Mouse (Mus musculus): ENCODE measurements around the gene Olfr411.

Gene Olfr411

DNA sequence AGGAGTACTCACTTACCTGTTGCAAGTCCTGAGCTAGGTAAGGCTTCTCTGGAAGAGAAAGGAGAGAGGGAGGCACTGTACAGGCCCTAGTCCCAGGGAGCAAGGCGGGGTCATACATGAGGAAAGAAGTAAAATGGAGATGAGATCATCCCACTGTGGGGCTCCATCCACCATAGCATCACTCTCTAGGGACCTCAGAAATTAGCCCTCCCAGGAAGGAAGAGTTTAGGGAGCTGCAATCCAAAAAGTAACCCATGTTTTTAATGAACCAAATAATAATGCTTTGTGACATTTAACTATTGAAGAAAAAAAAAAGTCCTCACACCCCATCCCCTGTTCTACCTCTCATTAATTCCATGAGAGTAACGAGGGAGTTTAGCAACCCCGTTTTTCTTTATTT is at the start of gene Olfr411:
Gene Olfr411, minus strand, starts transcription at position 101 of the 400 bp plus-strand sequence.
- no peak for DNase-seq

DNA sequence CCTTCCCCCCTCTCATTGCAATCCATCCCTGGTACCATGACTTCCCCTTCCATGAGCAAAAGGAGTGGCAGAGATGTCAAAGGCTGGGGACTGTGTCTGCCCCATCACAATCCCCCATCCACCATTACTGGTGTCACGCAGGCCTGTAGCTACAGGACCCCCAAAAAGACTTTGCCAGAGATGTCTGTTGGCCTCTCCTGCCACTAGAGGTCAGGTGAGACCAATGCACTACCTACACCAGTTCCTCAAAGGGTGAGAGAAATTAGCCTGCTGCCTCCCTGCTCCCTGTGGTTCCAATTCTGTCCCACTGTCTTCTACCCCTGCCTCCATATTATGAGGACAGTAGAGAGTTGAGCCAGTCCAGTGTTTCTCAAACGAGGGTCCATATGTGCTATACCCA is 49.7 kb upstream of the Olfr411 start:
- peak; percentile 19 for DNase-seq

DNA sequence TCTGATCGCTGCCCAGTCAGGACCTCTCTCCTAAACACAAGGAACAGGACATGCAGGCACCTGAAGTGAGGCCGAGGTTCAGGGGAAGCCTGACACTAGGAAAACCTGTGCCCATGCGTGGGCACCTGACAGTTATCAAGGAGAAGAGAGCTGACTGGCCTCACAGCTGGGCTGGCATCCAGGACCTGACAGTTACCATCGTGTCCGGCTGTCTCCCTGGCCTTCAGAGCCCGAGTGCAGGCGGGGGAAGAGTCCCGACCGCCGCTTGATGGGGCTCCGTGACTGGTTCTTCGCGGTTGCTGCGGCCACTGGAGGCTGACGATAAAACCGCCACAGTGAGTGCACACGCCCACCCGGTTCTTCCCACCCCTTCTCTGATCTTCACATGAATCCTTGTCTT is 43.1 kb upstream of the Olfr411 start:
- no peak for DNase-seq

DNA sequence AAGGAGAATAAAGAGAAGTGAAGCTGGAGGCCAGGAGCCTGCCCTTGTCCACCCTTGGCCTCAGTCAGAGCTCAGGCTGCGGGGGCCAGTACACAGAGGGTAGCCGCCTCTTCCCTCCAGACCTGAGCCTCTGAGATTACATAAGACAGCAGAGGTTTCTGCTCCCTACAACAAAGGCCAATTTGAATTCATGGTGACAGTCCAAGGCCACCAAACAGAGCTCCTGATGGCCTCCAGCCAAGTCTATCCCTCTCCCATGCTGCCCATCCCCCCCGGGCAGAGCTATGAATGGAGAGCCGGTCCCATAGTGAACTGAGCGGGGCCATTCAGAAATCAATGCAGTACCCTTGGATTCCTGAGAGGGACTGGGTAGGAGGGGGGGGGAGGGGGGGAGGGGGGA is 41.0 kb upstream of the Olfr411 start:
- DNase-seq: no peak

DNA sequence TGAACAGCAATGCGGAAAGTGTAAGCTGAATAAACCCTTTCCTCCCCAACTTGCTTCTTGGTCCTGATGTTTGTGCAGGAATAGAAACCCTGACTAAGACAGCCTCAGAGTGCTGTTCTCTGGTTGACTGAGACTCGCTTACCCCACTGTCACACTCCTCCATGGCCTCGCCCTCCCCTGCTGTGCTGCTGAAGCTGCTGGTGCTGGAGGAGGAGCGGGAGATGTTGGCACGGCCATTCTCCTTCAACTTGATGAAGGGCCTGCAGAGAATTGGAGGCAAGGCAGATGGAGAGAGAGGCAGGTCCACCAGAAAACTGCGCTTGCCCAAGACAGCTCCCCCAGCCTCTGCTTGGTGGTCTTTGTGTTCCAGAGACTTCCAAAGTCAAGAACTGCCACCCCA is 40.5 kb upstream of the Olfr411 start:
- DNase-seq: no peak

DNA sequence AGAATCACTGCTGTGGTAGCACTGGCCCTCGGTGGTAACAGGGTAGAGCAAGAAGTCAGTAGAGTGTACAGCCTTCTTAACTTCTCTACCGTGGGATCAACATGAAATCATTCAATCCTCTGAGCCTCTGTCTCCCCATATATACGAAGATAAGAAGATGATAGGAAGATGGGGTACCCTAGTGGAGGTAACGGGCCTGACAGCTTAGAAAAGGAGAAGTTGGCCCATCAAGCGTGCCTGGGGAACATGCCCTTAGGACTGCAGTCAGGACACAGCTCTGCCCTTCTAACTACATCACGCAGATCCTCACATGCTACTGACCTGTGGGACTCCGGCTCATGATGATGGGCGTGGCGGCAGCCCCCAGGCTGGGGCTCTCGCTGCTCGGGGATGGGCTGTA is 39.4 kb upstream of the Olfr411 start:
- DNase-seq: no peak

DNA sequence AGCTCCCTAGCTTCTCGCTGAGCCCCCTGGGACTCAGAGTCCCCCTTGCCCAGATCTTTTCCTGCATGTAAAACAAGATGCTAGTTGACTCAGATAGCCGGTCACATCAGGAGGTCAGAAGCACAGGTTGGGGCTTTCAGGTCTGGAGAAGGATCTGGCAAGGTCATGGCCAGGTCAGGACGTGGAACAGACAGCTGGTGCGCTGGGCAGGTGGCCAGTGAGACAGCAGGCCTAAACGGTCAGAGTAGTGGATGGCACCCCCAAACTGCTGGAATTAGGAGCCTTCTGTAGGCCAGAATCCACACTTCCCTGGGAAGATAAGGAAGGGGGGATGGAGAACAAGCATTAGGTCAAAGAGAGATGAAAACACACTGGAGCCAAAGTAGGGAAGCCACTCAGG is 34.8 kb upstream of the Olfr411 start:
- no peak for DNase-seq

DNA sequence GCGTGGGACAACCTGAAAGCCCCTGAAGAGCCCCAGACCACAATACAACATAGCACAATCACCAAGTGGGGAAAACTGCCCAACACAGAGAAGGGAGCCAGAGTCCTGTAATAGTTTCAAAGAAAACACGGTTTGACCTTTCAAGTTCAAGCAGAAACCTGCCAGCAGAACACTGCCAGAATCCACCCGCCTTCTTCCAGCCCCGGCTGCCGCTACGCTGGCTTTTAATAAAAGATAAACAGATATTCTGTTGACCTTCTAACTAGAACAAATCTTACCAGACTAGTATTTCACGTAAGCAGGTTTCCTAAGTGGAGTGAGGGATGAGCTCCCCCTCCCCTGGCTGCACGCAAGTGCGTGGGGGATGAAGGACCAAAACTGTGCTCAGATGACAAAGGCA is 33.2 kb upstream of the Olfr411 start:
- DNase-seq: peak; percentile 42

DNA sequence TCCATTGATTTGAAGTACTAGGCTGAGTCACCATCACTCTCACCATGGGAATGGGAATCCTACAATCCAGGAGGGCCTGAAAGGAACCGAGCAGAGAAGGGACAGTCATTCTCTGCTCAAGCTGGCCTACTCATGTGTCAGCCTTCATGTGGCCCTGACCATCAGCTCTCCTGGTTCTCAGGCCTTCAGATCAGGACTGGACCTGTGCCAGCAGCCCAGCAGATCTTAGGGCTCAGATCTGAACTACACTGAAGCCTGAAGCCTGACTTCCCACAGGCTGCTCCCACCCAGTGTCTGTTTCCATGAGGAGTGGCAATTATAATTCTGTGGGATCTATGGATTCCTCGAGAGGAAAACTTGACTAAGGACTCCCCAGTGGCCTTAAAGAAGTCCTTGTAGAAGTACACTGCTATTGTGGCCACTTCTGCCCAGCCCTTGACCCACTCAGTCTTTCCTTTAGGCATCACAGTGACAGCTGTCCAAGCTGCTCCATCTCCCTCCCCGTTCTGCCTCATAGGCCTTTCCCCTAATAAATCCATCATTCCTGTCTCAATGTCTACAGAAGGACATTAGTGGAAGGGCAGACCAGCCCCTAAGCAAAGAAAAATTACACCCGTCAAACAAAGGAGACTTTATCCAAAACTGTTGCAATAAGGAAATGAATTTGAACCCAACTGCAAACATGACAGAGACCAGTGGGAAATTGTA is 26.9 kb upstream of the Olfr411 start:
- no peak for DNase-seq

DNA sequence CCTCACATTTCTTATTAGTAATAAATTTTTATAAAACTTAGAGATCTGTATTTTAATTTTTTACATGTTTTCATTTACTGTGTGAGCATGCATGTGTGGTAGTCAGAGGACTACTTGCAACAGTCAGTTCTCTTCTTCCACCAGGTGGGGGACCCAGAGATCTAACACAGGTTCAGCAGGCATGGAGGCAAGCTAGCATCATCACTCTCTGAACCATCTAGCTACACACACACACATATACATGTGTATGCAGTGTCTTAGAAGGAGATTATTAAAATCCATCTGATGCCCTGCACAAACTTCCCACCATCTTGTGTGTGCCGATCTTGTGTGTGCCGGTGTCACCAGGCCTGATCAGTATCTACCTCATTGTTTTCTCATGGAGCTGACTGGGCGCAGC is 24.4 kb upstream of the Olfr411 start:
- peak; percentile 48 for DNase-seq

DNA sequence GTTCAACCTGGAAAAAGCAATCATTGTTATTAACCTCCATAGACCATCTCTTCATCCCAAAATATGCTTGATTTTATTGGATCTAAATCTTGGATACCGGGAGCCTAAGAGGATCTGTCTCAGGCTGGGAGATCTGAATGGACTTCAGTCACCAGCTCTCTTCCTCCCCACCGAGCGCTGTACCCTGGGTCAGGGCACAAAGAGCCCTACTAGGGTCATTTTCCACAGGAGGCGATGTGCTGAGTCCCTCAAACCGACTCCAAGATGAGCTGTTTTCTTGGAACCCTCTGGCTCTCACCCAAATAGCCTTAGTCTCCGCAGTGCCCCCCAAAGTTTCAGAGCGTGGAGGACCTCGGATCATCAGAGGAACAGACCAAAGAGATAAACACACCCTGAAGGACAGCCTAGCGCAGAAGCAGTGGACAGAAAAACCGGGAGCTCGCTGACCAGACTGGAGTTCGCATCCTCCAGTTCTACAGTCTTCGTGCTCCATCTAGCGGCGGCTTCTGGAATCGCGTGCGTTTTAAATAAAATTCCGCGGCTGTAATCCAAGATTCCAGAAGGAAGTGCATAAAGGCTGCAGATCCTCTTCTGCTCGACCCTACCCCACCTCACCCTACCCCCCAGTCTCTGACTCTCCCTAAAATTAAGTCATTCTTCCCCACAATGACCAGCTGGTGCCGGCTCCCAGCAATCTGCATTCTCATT is 19.1 kb upstream of the Olfr411 start:
- peak; percentile 71 for DNase-seq

DNA sequence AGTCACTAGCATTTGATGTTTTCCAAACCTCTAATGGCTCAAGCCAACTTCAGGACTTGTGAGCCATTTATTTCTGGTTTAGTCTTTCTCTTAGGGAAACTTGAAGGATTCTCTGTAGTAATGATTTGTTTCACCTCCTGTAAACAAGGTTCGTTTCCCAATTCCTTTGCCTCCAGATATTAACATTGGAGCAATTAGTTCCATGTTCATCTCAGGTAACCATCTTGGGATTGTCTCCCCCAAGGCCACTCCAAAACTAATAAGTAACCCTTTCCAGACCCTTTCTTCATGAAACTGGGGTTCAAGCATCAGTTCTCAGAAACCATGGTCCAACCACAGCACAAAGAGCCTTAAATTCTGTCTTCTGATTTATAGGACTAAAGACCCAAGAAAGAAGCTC is 9.3 kb upstream of the Olfr411 start, which contains the start of gene Olfr412:
Gene Olfr412, plus strand, starts transcription at position 301 of the 400 bp plus-strand sequence.
- DNase-seq: no peak

DNA sequence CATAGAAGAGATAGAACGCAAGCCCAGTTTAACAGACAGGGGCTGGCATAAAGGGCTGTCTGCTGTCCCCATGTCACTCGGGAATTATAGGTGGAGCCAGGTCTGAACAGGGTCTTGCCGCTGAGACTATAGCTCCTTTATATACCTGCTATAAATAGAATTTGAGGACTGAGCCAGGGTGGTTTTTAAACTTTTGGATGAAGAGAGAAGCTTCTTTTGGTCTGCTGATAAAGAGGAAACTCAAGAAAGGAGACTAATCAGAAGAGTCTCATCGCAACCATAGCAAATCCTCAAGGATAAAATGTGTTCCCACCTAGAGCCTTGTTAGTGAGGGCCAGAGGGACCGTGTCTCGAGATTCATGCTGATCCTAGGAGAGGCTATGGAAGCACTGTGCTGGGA is 14.5 kb downstream of the Olfr411 start, which contains the start of gene Olfr410:
Gene Olfr410, minus strand, starts transcription at position 101 of the 400 bp plus-strand sequence.
- DNase-seq: no peak

DNA sequence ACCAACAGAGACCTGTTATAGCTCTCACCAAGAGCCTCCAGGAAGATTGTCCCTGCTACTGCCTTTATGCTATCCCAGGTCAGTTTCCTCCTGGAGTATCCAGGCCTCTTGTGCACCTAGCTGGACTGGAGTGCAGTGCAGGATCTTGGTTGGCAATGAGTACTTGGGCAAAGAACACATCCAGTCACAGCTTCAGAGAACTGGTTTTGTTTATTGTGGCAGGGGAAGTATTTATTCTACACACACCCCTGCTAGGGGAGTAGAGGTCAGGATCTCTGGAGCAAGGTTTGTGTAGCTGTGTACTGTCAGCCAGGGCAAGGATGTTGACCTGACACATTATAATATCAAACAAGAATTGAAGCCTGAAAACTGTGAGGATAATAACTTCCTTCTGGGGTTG is 23.7 kb downstream of the Olfr411 start:
- no peak for DNase-seq

DNA sequence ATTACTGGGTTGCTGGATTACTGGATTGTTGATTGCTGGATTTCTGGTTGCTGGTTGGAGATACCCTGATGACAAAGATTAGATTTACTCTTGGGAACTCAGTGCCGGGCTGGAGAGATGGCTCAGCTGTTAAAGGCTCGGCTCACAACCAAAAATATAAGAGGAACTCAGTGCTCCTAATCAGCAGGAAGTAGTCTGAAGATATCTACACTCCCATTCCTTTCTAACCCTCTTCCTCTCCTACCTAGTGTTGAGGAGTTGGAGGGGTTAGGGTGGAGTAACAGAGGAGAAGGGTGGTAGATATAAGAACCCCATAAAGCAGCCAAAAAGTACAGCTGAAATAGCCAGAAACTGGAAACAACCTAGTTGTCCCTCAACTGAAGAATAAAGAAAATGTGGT is 26.4 kb downstream of the Olfr411 start:
- DNase-seq: no peak

All from kidney, adult 9 months (tissue).